ENCODE assay signal across 17 mouse cellular contexts in genomic region chr15:62157200-62158033, GRCm38 (mm10).
A peak's percentile ranks its signal among the peaks of the same experiment; 100 is the strongest.
DNase-seq lines count a peak whose midpoint lies in the region; ATAC-seq and TF ChIP-seq lines count a peak whose summit lies in the region.
"Had no signal": no experiment of that assay in that cellular context is flagged by ENCODE, and none has a peak within 500 bp of the region (broad histone marks: within the 10 kb centered on the region; RNA-seq: fewer than 3 reads in every experiment).

No protein-coding gene starts in this region.

- no peak for ATAC-seq in megakaryocyte, adult 5-6 weeks (ENCODE audit: poor library complexity, severe bottlenecking)
- ATAC-seq in midbrain, postnatal 0 days (ENCODE audit: low FRiP score): no peak
- ATAC-seq: midbrain, embryonic 16.5 days; Patski had no signal

- H3K9me3 ChIP-seq in megakaryocyte, embryonic 14.5 days: no peaks in the 10 kb centered on the region
- no peaks in the 10 kb centered on the region for H3K9me3 ChIP-seq in midbrain, postnatal 0 days (ENCODE audit: low read length)
- H3K9me3 ChIP-seq: embryonic facial prominence, embryonic 13.5 days; hindbrain, embryonic 13.5 days; lung, embryonic 15.5 days had no signal

- no peaks in the 10 kb centered on the region for H3K27me3 ChIP-seq in megakaryocyte, embryonic 14.5 days (replicated peaks)
- no peaks in the 10 kb centered on the region for H3K27me3 ChIP-seq in thymus, adult 2 months (ENCODE audit: control insufficient read depth, insufficient read depth, low read length)
- no peaks in the 10 kb centered on the region for H3K27me3 ChIP-seq in midbrain, postnatal 0 days (ENCODE audit: insufficient read depth, low read length)
- H3K27me3 ChIP-seq: embryonic facial prominence, embryonic 13.5 days; hindbrain, embryonic 13.5 days; lung, embryonic 15.5 days; Patski had no signal

- no peak for TF ChIP-seq POLR2A in thymus, adult 2 months (IDR thresholded peaks at IDR 0.05; ENCODE audit: control insufficient read depth, extremely low read depth, insufficient read depth, low read length, poor library complexity)

- peak overlapping the region; percentile 7 for H3K4me3 ChIP-seq in megakaryocyte, embryonic 14.5 days (replicated peaks)
- H3K4me3 ChIP-seq in thymus, adult 2 months (ENCODE audit: control insufficient read depth, insufficient read depth, low read length): no peak overlapping the region
- H3K4me3 ChIP-seq in midbrain, postnatal 0 days (ENCODE audit: low read depth, low read length): no peak overlapping the region
- H3K4me3 ChIP-seq in layer of hippocampus, adult 2 months: no peak overlapping the region
- H3K4me3 ChIP-seq: embryonic facial prominence, embryonic 13.5 days; hindbrain, embryonic 13.5 days; lung, embryonic 15.5 days had no signal

- DNase-seq in gastrocnemius, adult 18-20 months (ENCODE audit: low spot score): peak; percentile 39
- no peak for DNase-seq in gastrocnemius, postnatal 25 days
- peak; percentile 24 for DNase-seq in thymus, adult 2 months
- no peak for DNase-seq in midbrain, postnatal 0 days (ENCODE audit: low spot score)
- no peak for DNase-seq in heart, postnatal 10 days
- DNase-seq in layer of hippocampus, adult 2 months (ENCODE audit: low spot score in 2 of 2): no peak
- DNase-seq: cerebellum, adult 11-12 months; heart, adult 11 months; left cerebral cortex, postnatal 4 days had no signal

- peaks cover 57% of the 10 kb centered on the region for H3K36me3 ChIP-seq in megakaryocyte, embryonic 14.5 days (replicated peaks; ENCODE audit: low read length)
- H3K36me3 ChIP-seq in thymus, adult 2 months (ENCODE audit: control insufficient read depth, insufficient read depth, low read length): no peaks in the 10 kb centered on the region
- H3K36me3 ChIP-seq in midbrain, postnatal 0 days (ENCODE audit: insufficient read depth, low read length): no peaks in the 10 kb centered on the region
- H3K36me3 ChIP-seq: embryonic facial prominence, embryonic 13.5 days; hindbrain, embryonic 13.5 days; lung, embryonic 15.5 days had no signal

- intact Hi-C loops in heart, postnatal 10 days (cut with DNase I): no loop called here

- H3K9ac ChIP-seq in midbrain, postnatal 0 days (replicated peaks; ENCODE audit: low read length, poor library complexity, severe bottlenecking): no peak overlapping the region
- H3K9ac ChIP-seq: embryonic facial prominence, embryonic 13.5 days; hindbrain, embryonic 13.5 days; lung, embryonic 15.5 days had no signal

- H3K4me1 ChIP-seq in megakaryocyte, embryonic 14.5 days: peaks cover 87% of the 10 kb centered on the region
- peaks cover 14% of the 10 kb centered on the region for H3K4me1 ChIP-seq in thymus, adult 2 months (replicated peaks; ENCODE audit: control insufficient read depth, insufficient read depth, low read length)
- H3K4me1 ChIP-seq in midbrain, postnatal 0 days (ENCODE audit: insufficient read depth, low read length): no peaks in the 10 kb centered on the region
- H3K4me1 ChIP-seq: hindbrain, embryonic 13.5 days; lung, embryonic 15.5 days had no signal

- no peak for TF ChIP-seq CTCF in thymus, adult 2 months (IDR thresholded peaks at IDR 0.05; ENCODE audit: borderline replicate concordance, control insufficient read depth, extremely low read depth, insufficient read depth, low read length, poor library complexity)
- no peak for TF ChIP-seq CTCF in midbrain, postnatal 0 days (IDR thresholded peaks at IDR 0.05)
- no peak for TF ChIP-seq CTCF in layer of hippocampus, adult 2 months (conservative IDR thresholded peaks at IDR 0.05)

- H3K4me2 ChIP-seq in midbrain, postnatal 0 days (ENCODE audit: low read depth, low read length, poor library complexity, severe bottlenecking): no peak overlapping the region
- H3K4me2 ChIP-seq: embryonic facial prominence, embryonic 13.5 days; hindbrain, embryonic 13.5 days; lung, embryonic 15.5 days had no signal

- no peak overlapping the region for H3K27ac ChIP-seq in thymus, adult 2 months (ENCODE audit: control insufficient read depth, insufficient read depth, low read length)
- H3K27ac ChIP-seq in midbrain, postnatal 0 days (ENCODE audit: low read depth, low read length): no peak overlapping the region
- no peak overlapping the region for H3K27ac ChIP-seq in layer of hippocampus, adult 2 months
- H3K27ac ChIP-seq: embryonic facial prominence, embryonic 13.5 days; hindbrain, embryonic 13.5 days; lung, embryonic 15.5 days; stomach, postnatal 0 days had no signal

- WGBS in thymus, adult 2 months: 47% methylated on average over 7 of the region's 7 CpGs
- WGBS in midbrain, postnatal 0 days: 93% methylated on average over 7 of the region's 7 CpGs

Comparison
In these comparisons a context has a peak if more than half of its experiments do, and no peak if none do; other contexts are left out.
1. DNase-seq: peak in gastrocnemius, adult 18-20 months (single experiment) and thymus, adult 2 months (single experiment); none in gastrocnemius, postnatal 25 days (single experiment), midbrain, postnatal 0 days (single experiment), heart, postnatal 10 days (0 of 2) and layer of hippocampus, adult 2 months (0 of 2).